ENCODE assay signal across 8 mouse cellular contexts in the genomic region with DNA sequence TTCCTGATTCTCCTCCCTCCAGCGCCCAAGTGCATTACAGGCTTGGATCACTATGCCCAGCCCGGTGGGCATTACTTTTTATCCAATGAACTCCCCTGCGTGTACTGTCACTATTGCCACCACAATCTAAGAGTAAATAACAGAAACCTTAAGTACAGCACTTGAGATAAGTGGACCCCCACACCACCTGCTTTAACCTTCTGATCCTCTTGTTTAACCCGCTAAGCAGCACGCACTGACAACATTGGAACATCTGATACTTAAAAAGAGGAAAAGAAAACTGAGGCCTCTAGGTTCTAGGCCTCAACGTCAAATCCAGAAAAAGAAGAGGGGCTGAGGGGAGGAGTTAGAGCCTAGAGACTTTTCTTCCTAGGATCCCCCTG. TPM values are rescaled to one million over a fixed set of nuclear protein-coding genes. Genes with fewer than 3 reads are reported as not detected.
DNase-seq lines count a peak whose midpoint lies in the region; ATAC-seq and TF ChIP-seq lines count a peak whose summit lies in the region.

No protein-coding gene starts in this region.

- H3K9ac ChIP-seq in heart, postnatal 0 days (replicated peaks; ENCODE audit: low read depth, low read length): peak overlapping the region; percentile 70
- peak overlapping the region; percentile 72 for H3K9ac ChIP-seq in intestine, embryonic 15.5 days
- peak overlapping the region; percentile 75 for H3K9ac ChIP-seq in midbrain, embryonic 15.5 days

- no peak for ATAC-seq in heart, postnatal 0 days (ENCODE audit: insufficient read depth, low read depth)
- ATAC-seq in intestine, embryonic 15.5 days: peak; percentile 2; the same call in 1 of the 2 replicates
- no peak for ATAC-seq in midbrain, embryonic 15.5 days (replicated peaks)

- no peak for TF ChIP-seq CTCF in heart, postnatal 0 days (IDR thresholded peaks at IDR 0.05; ENCODE audit: low read depth)

- no peaks in the 10 kb centered on the region for H3K27me3 ChIP-seq in heart, postnatal 0 days (ENCODE audit: control insufficient read depth, insufficient read depth, low read length)
- H3K27me3 ChIP-seq in embryonic facial prominence, embryonic 10.5 days (replicated peaks; ENCODE audit: low read depth, poor library complexity, severe bottlenecking): no peaks in the 10 kb centered on the region
- H3K27me3 ChIP-seq in intestine, embryonic 15.5 days (replicated peaks): no peaks in the 10 kb centered on the region
- no peaks in the 10 kb centered on the region for H3K27me3 ChIP-seq in midbrain, embryonic 15.5 days (replicated peaks)

- no peak for TF ChIP-seq EP300 in heart, postnatal 0 days (IDR thresholded peaks at IDR 0.05; ENCODE audit: low read depth)

- H3K27ac ChIP-seq in heart, postnatal 0 days (ENCODE audit: low read depth): peak overlapping the region; percentile 88
- peak overlapping the region; percentile 90 for H3K27ac ChIP-seq in embryonic facial prominence, embryonic 10.5 days (replicated peaks)
- H3K27ac ChIP-seq in intestine, embryonic 15.5 days: peak overlapping the region; percentile 92
- peak overlapping the region; percentile 85 for H3K27ac ChIP-seq in midbrain, embryonic 15.5 days

- H3K4me3 ChIP-seq in heart, postnatal 0 days (ENCODE audit: low read depth, low read length): peak overlapping the region; percentile 90
- peak overlapping the region; percentile 68 for H3K4me3 ChIP-seq in embryonic facial prominence, embryonic 10.5 days
- H3K4me3 ChIP-seq in intestine, embryonic 15.5 days (replicated peaks): peak overlapping the region; percentile 77
- H3K4me3 ChIP-seq in midbrain, embryonic 15.5 days: peak overlapping the region; percentile 75

- peak overlapping the region; percentile 69 for H3K4me2 ChIP-seq in heart, postnatal 0 days (ENCODE audit: low read depth, low read length)
- H3K4me2 ChIP-seq in intestine, embryonic 15.5 days (replicated peaks): peak overlapping the region; percentile 68
- peak overlapping the region; percentile 64 for H3K4me2 ChIP-seq in midbrain, embryonic 15.5 days

- H3K4me1 ChIP-seq in heart, postnatal 0 days (ENCODE audit: control insufficient read depth, insufficient read depth): peaks cover 3% of the 10 kb centered on the region; the same call in 1 of the 2 replicates
- H3K4me1 ChIP-seq in embryonic facial prominence, embryonic 10.5 days: peaks cover 21% of the 10 kb centered on the region
- H3K4me1 ChIP-seq in intestine, embryonic 15.5 days (replicated peaks): peaks cover 17% of the 10 kb centered on the region; the same call in 1 of the 2 replicates
- peaks cover 25% of the 10 kb centered on the region for H3K4me1 ChIP-seq in midbrain, embryonic 15.5 days

- peaks cover 20% of the 10 kb centered on the region for H3K36me3 ChIP-seq in heart, postnatal 0 days (replicated peaks; ENCODE audit: control insufficient read depth, insufficient read depth, low read length)
- H3K36me3 ChIP-seq in embryonic facial prominence, embryonic 10.5 days (replicated peaks): peaks cover 28% of the 10 kb centered on the region
- peaks cover 15% of the 10 kb centered on the region for H3K36me3 ChIP-seq in intestine, embryonic 15.5 days
- peaks cover 14% of the 10 kb centered on the region; the same call in 1 of the 2 replicates for H3K36me3 ChIP-seq in midbrain, embryonic 15.5 days (replicated peaks)

- DNase-seq in heart, postnatal 0 days (ENCODE audit: low spot score): no peak
- no peak for DNase-seq in heart, adult 11 months
- DNase-seq in embryonic facial prominence, embryonic 10.5 days (ENCODE audit: low spot score): peak; percentile 11
- no peak for DNase-seq in left cerebral cortex, postnatal 36 days (ENCODE audit: low spot score in 2 of 2)
- DNase-seq in right cerebral cortex, postnatal 4 days: no peak
- no peak for DNase-seq in gastrocnemius, adult 8-10 months (ENCODE audit: low spot score in 2 of 2)

- WGBS in heart, postnatal 0 days: 13% methylated on average over 6 of the region's 6 CpGs
- WGBS in embryonic facial prominence, embryonic 10.5 days: 23% methylated on average over 6 of the region's 6 CpGs
- WGBS in intestine, embryonic 15.5 days: 15% methylated on average over 6 of the region's 6 CpGs
- 20% methylated on average over 6 of the region's 6 CpGs for WGBS in midbrain, embryonic 15.5 days

- H3K9me3 ChIP-seq in heart, postnatal 0 days (replicated peaks; ENCODE audit: control insufficient read depth, low read length): no peaks in the 10 kb centered on the region
- H3K9me3 ChIP-seq in embryonic facial prominence, embryonic 10.5 days: no peaks in the 10 kb centered on the region
- no peaks in the 10 kb centered on the region for H3K9me3 ChIP-seq in intestine, embryonic 15.5 days
- H3K9me3 ChIP-seq in midbrain, embryonic 15.5 days: no peaks in the 10 kb centered on the region

- intact Hi-C loops in left cerebral cortex, postnatal 36 days (cut with DNase I): loop anchor here (2.0 kb wide), 1 partner anchor 81 kb away; a partner anchor contains a TSS

RNA-seq across cellular contexts. Expression of a gene that starts 0.5 kb away (rescaled TPM):
- total RNA-seq in heart, postnatal 0 days (2014; rRNA removed; ENCODE audit: low replicate concordance): 17.7 and 26.4 TPM in 2 replicates
- 26.9 and 27.3 TPM in 2 replicates for polyA plus RNA-seq in heart, postnatal 0 days (2015; fragmentation: Nextera tagmentation; extraction: Ambion mirVana)
- polyA plus RNA-seq in embryonic facial prominence, embryonic 10.5 days (2016; fragmentation: Nextera tagmentation; extraction: Ambion mirVana): 52.9 and 58.5 TPM in 2 replicates
- polyA plus RNA-seq in intestine, embryonic 15.5 days (2015; fragmentation: Nextera tagmentation; extraction: Ambion mirVana): 59.3 and 64.9 TPM in 2 replicates
- polyA plus RNA-seq in midbrain, embryonic 15.5 days (2015; fragmentation: Nextera tagmentation; extraction: Ambion mirVana): 68.3 and 73.3 TPM in 2 replicates
- total RNA-seq in left cerebral cortex, postnatal 36 days (2021): 10 to 100 TPM; 34.9 TPM
- total RNA-seq in gastrocnemius, adult 8-10 months (2022): 10 to 100 TPM in 3 of 4 experiments, 1 to 10 TPM in 1; 9.1 to 15.3 (median 11.8) TPM

RNA-seq across cellular contexts. Expression of a gene that starts 0.6 kb away (rescaled TPM):
- 8.4 and 18.7 TPM in 2 replicates for total RNA-seq in heart, postnatal 0 days (2014; rRNA removed; ENCODE audit: low replicate concordance)
- polyA plus RNA-seq in heart, postnatal 0 days (2015; fragmentation: Nextera tagmentation; extraction: Ambion mirVana): 8.8 and 9.1 TPM in 2 replicates
- polyA plus RNA-seq in embryonic facial prominence, embryonic 10.5 days (2016; fragmentation: Nextera tagmentation; extraction: Ambion mirVana): 25.2 and 25.4 TPM in 2 replicates
- polyA plus RNA-seq in intestine, embryonic 15.5 days (2015; fragmentation: Nextera tagmentation; extraction: Ambion mirVana): 15.9 and 18.5 TPM in 2 replicates
- polyA plus RNA-seq in midbrain, embryonic 15.5 days (2015; fragmentation: Nextera tagmentation; extraction: Ambion mirVana): 25.0 and 29.4 TPM in 2 replicates
- 10 to 100 TPM; 16.4 to 16.6 TPM for total RNA-seq in left cerebral cortex, postnatal 36 days (2021)
- total RNA-seq in gastrocnemius, adult 8-10 months (2022): 1 to 10 TPM; 7.5 to 8.5 (median 8.0) TPM

RNA-seq across cellular contexts. Expression of a gene that starts 21.8 kb away (rescaled TPM):
- not detected in 2 replicates for total RNA-seq in heart, postnatal 0 days (2014; rRNA removed; ENCODE audit: low replicate concordance)
- not detected in 2 replicates for polyA plus RNA-seq in heart, postnatal 0 days (2015; fragmentation: Nextera tagmentation; extraction: Ambion mirVana)
- polyA plus RNA-seq in embryonic facial prominence, embryonic 10.5 days (2016; fragmentation: Nextera tagmentation; extraction: Ambion mirVana): 0.20 TPM in 2 replicates
- polyA plus RNA-seq in intestine, embryonic 15.5 days (2015; fragmentation: Nextera tagmentation; extraction: Ambion mirVana): 15.2 and 18.1 TPM in 2 replicates
- not detected in 2 replicates for polyA plus RNA-seq in midbrain, embryonic 15.5 days (2015; fragmentation: Nextera tagmentation; extraction: Ambion mirVana)
- total RNA-seq in left cerebral cortex, postnatal 36 days (2021): not detected
- total RNA-seq in gastrocnemius, adult 8-10 months (2022): not detected

RNA-seq across cellular contexts. Expression of a gene that starts 29.2 kb away (rescaled TPM):
- total RNA-seq in heart, postnatal 0 days (2014; rRNA removed; ENCODE audit: low replicate concordance): 11.6 and 11.7 TPM in 2 replicates
- polyA plus RNA-seq in heart, postnatal 0 days (2015; fragmentation: Nextera tagmentation; extraction: Ambion mirVana): 0.14 and 0.34 TPM in 2 replicates
- 11.1 and 11.4 TPM in 2 replicates for polyA plus RNA-seq in embryonic facial prominence, embryonic 10.5 days (2016; fragmentation: Nextera tagmentation; extraction: Ambion mirVana)
- polyA plus RNA-seq in intestine, embryonic 15.5 days (2015; fragmentation: Nextera tagmentation; extraction: Ambion mirVana): 96.1 and 108 TPM in 2 replicates
- 0.65 and 0.77 TPM in 2 replicates for polyA plus RNA-seq in midbrain, embryonic 15.5 days (2015; fragmentation: Nextera tagmentation; extraction: Ambion mirVana)
- 1 to 10 TPM in 1 of 2 experiments, under 1 TPM in 1; 0.76 to 1.3 TPM for total RNA-seq in left cerebral cortex, postnatal 36 days (2021)
- under 1 TPM in 1 of 4 experiments, not detected in 3; 0.13 TPM for total RNA-seq in gastrocnemius, adult 8-10 months (2022)

RNA-seq across cellular contexts. Expression of a gene that starts 33.6 kb away (rescaled TPM):
- not detected in 2 replicates for total RNA-seq in heart, postnatal 0 days (2014; rRNA removed; ENCODE audit: low replicate concordance)
- 0.07 and 0.12 TPM in 2 replicates for polyA plus RNA-seq in heart, postnatal 0 days (2015; fragmentation: Nextera tagmentation; extraction: Ambion mirVana)
- 0.77 and 1.0 TPM in 2 replicates for polyA plus RNA-seq in embryonic facial prominence, embryonic 10.5 days (2016; fragmentation: Nextera tagmentation; extraction: Ambion mirVana)
- polyA plus RNA-seq in intestine, embryonic 15.5 days (2015; fragmentation: Nextera tagmentation; extraction: Ambion mirVana): 0.30 and 0.38 TPM in 2 replicates
- 1.1 and 1.2 TPM in 2 replicates for polyA plus RNA-seq in midbrain, embryonic 15.5 days (2015; fragmentation: Nextera tagmentation; extraction: Ambion mirVana)
- total RNA-seq in left cerebral cortex, postnatal 36 days (2021): not detected
- not detected for total RNA-seq in gastrocnemius, adult 8-10 months (2022)

Comparison
In these comparisons a context has a peak if more than half of its experiments do, and no peak if none do; other contexts are left out.
1. RNA of a gene that starts 21.8 kb away (polyA plus RNA-seq): 15.2 to 18.1 TPM in intestine, embryonic 15.5 days; 0.20 TPM in embryonic facial prominence, embryonic 10.5 days, not detected in heart, postnatal 0 days and not detected in midbrain, embryonic 15.5 days; every median in the first group is over 10 times any median in the second.
2. Peak in every context shown above with its lines, with median percentiles within 50 percentile points of each other: H3K27ac ChIP-seq, H3K4me2 ChIP-seq, H3K4me3 ChIP-seq and H3K9ac ChIP-seq.